Mouse (Mus musculus) myocyte (in vitro differentiated cells): ENCODE results near the gene Marveld3. TPM values are rescaled to one million over a fixed set of nuclear protein-coding genes. Genes with fewer than 3 reads are reported as not detected.

ENCODE experiments used
- H3K27me3 ChIP-seq: one replicate; pipeline ENCODE4 v1.6.1; 2011; ENCODE audit not compliant: control insufficient read depth, insufficient read depth, insufficient read length
- H3K36me3 ChIP-seq: one replicate; pipeline ENCODE4 v1.6.1; 2011; ENCODE audit not compliant: control insufficient read depth, insufficient read depth
- H3K4me2 ChIP-seq: one replicate; pipeline ENCODE4 v1.6.1; 2011; ENCODE audit warnings: low read depth, control low read depth
- H3K4me3 ChIP-seq: one replicate; pipeline ENCODE4 v1.5.1; 2011; ENCODE audit warnings: mild to moderate bottlenecking, control low read depth, moderate library complexity
- H3K79me2 ChIP-seq: one replicate; pipeline ENCODE4 v1.6.1; 2011; ENCODE audit not compliant: control insufficient read depth, insufficient read depth
- H3ac ChIP-seq: one replicate; pipeline ENCODE4 v1.6.1; 2011; ENCODE audit not compliant: control insufficient read depth, insufficient read length
- CEBPB ChIP-seq: IDR thresholded peaks from 2 replicates; pipeline ENCODE4 v1.6.1; 2011; ENCODE audit warnings: mild to moderate bottlenecking, moderate library complexity; ENCODE audit not compliant: poor library complexity, insufficient read depth, severe bottlenecking
- E2F4 ChIP-seq: IDR thresholded peaks from one replicate; pipeline ENCODE4 v1.6.1; 2011; ENCODE audit warnings: mild to moderate bottlenecking, control low read depth, moderate library complexity; ENCODE audit not compliant: insufficient read depth
- MAX ChIP-seq: IDR thresholded peaks from one replicate; pipeline ENCODE4 v1.6.1; 2011; ENCODE audit warnings: low read depth, mild to moderate bottlenecking, control low read depth
- MYOD1 ChIP-seq, 3 experiments: IDR thresholded peaks; one replicate each; pipeline ENCODE4 v1.6.1; 2011; ENCODE audit warnings: control low read depth in 2 of 3, low read depth in 2 of 3, mild to moderate bottlenecking in 2 of 3, moderate library complexity in 1 of 3; ENCODE audit not compliant: insufficient read length in 2 of 3, control insufficient read depth in 1 of 3
- MYOG ChIP-seq, 3 experiments: IDR thresholded peaks; one replicate each; pipeline ENCODE4 v1.6.1; 2011; ENCODE audit warnings: control low read depth in 2 of 3, low read depth in 2 of 3, mild to moderate bottlenecking in 2 of 3; ENCODE audit not compliant: insufficient read length in 2 of 3, control insufficient read depth in 1 of 3, insufficient read depth in 1 of 3
- POLR2A ChIP-seq: IDR thresholded peaks from one replicate; pipeline ENCODE4 v1.6.1; 2011; ENCODE audit warnings: low read depth, mild to moderate bottlenecking, control low read depth, moderate library complexity; ENCODE audit not compliant: insufficient read length
- POLR2AphosphoS2 ChIP-seq: IDR thresholded peaks from one replicate; pipeline ENCODE4 v1.6.1; 2011; ENCODE audit warnings: low read depth, control low read depth; ENCODE audit not compliant: insufficient read length
- REST ChIP-seq: IDR thresholded peaks from one replicate; pipeline ENCODE4 v1.6.1; 2011; ENCODE audit warnings: mild to moderate bottlenecking, control low read depth, moderate library complexity; ENCODE audit not compliant: insufficient read depth, insufficient read length
- SRF ChIP-seq: IDR thresholded peaks from one replicate; pipeline ENCODE4 v1.6.1; 2011; ENCODE audit warnings: low read depth; ENCODE audit not compliant: control insufficient read depth, insufficient read length
- TCF12 ChIP-seq: IDR thresholded peaks from one replicate; pipeline ENCODE4 v1.6.1; 2011; ENCODE audit warnings: mild to moderate bottlenecking, control low read depth; ENCODE audit not compliant: poor library complexity, insufficient read depth, severe bottlenecking
- TCF3 ChIP-seq: IDR thresholded peaks from one replicate; pipeline ENCODE4 v1.6.1; 2011; ENCODE audit warnings: low read depth, control low read depth; ENCODE audit not compliant: insufficient read length
- USF1 ChIP-seq: IDR thresholded peaks from one replicate; pipeline ENCODE4 v1.6.1; 2011; ENCODE audit warnings: low read depth, mild to moderate bottlenecking, control low read depth, moderate library complexity
- polyA plus RNA-seq: library from polyadenylated mRNA; unstranded; fragments of >200 nt; fragmentation: generic; extraction: Trizol; gene quantifications from one replicate; pipeline ENCODE4 v1.2.1, GENCODE M21; 2012; ENCODE audit warnings: missing spikeins

The Marveld3 gene
- polyA plus RNA-seq, 1 experiment, result 0.04 TPM

GRCm38 (mm10) chr8:109906907-109907306, 55.1 kb downstream of the Marveld3 start:
- Histone ChIP-seq H3K27me3 (no peaks in the 10 kb centered on the region), H3K36me3 (peaks cover 15% of the 10 kb centered on the region)
- TF ChIP-seq MYOD1 (IDR thresholded peaks at IDR 0.05; ENCODE audit: control insufficient read depth in 1 of 3, insufficient read length in 2 of 3, low read depth in 2 of 3), result no peak
- no peak for TF ChIP-seq POLR2AphosphoS2
- TF ChIP-seq REST, result no peak
- no peak for TF ChIP-seq CEBPB
- TF ChIP-seq SRF, result no peak
- no peak for TF ChIP-seq USF1
- no peak for TF ChIP-seq MAX
- no peak for TF ChIP-seq POLR2A
- no peak for TF ChIP-seq TCF12
- TF ChIP-seq MYOG (IDR thresholded peaks at IDR 0.05; ENCODE audit: control insufficient read depth in 1 of 3, insufficient read depth in 1 of 3, insufficient read length in 2 of 3, low read depth in 2 of 3), result no peak
- no peak for TF ChIP-seq E2F4
- TF ChIP-seq TCF3, result no peak

DNA sequence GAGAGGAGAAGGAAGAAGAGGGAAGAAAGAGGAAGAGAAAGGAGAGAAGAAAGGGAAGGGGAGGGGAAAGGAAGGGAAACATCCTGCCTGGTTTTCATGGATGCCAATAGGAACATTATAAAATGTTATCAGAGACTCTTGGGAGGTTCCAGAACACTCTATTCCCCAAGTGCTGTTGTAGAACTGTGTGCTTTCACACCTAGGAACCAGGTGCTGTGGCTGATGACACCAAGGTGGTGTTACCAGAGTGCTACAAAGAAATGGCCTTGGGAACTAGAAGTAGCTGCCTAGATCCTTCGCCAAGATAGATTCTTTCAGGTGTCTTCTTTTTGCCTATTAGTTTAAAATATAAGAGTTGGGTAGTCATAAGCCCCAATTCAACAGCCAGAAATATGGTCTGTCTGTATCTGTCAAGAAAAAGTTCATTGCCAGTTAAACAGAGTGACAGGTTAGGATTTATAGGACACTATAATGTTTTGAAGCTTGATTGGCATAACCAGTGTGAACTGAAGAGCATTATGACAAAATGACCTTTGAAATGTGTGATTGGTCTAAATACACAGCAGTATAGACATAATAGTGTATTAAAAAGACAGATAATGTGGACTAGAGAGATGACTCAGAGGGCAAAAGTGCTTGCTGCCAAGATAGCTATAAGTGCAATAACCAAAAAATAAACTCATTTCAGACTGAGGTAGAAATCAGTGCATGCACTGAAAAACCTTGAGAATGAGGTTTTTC, 56.9 kb downstream of the Marveld3 start:
- Histone ChIP-seq H3K36me3 (peaks cover 15% of the 10 kb centered on the region), H3K4me2 (no peak overlapping the region), H3K4me3 (no peak overlapping the region), H3ac (no peak overlapping the region), H3K27me3 (no peaks in the 10 kb centered on the region), H3K79me2 (no peaks in the 10 kb centered on the region)
- no peak for TF ChIP-seq MYOD1 (IDR thresholded peaks at IDR 0.05; ENCODE audit: control insufficient read depth in 1 of 3, insufficient read length in 2 of 3, low read depth in 2 of 3)
- TF ChIP-seq SRF, result no peak
- no peak for TF ChIP-seq USF1
- no peak for TF ChIP-seq REST
- no peak for TF ChIP-seq POLR2AphosphoS2
- TF ChIP-seq E2F4, result no peak
- no peak for TF ChIP-seq MAX
- TF ChIP-seq POLR2A, result no peak
- TF ChIP-seq TCF12, result no peak
- no peak for TF ChIP-seq MYOG (IDR thresholded peaks at IDR 0.05; ENCODE audit: control insufficient read depth in 1 of 3, insufficient read depth in 1 of 3, insufficient read length in 2 of 3, low read depth in 2 of 3)
- no peak for TF ChIP-seq TCF3
- no peak for TF ChIP-seq CEBPB

More at GRCm38 (mm10) chr8:109906907-109907306, 55.1 kb downstream of the Marveld3 start:
- Histone ChIP-seq H3K4me3 (no peak overlapping the region), H3ac (no peak overlapping the region), H3K79me2 (no peaks in the 10 kb centered on the region), H3K4me2 (no peak overlapping the region)

DNA sequence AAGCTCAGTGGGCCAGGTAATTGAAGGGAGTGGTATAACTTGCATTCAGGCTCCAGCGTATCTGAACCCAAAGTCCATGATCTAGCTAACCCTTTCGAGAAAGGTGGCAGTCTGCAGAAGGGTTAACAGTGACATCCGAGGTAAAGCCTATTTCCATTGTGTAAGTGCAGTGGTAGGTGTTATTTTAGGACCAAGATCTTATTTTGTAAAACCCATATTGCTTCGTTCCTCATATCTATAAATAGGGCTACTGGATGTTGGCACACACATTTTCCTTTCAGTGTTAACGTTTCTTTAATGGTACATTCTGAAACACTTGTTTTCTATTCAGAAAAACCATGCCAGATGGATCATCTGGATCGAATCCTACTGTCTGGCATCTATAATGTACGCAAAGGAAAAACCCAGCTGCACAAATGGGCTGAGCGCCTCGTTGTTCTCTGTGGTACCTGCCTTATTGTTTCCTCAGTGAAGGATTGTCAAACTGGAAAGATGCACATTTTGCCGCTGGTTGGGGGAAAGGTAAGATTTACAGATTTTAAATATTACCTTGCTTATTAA, 58.0 kb downstream of the Marveld3 start:
- TF ChIP-seq E2F4 (no peak), TCF12 (no peak), CEBPB (no peak), TCF3 (no peak), REST (no peak), SRF (no peak), POLR2A (no peak)
- Histone ChIP-seq H3K27me3 (no peaks in the 10 kb centered on the region), H3K4me3 (no peak overlapping the region), H3K36me3 (peaks cover 9% of the 10 kb centered on the region), H3K79me2 (no peaks in the 10 kb centered on the region), H3ac (no peak overlapping the region), H3K4me2 (no peak overlapping the region)

- no peaks in the 10 kb centered on the region for H3K27me3 ChIP-seq
- no peak overlapping the region for H3K4me2 ChIP-seq
- TF ChIP-seq MYOD1 (IDR thresholded peaks at IDR 0.05; ENCODE audit: control insufficient read depth in 1 of 3, insufficient read length in 2 of 3, low read depth in 2 of 3), result no peak
- TF ChIP-seq USF1, result no peak
- no peak for TF ChIP-seq E2F4
- no peak for TF ChIP-seq SRF
- TF ChIP-seq MAX, result no peak
- TF ChIP-seq CEBPB, result no peak
- no peak for TF ChIP-seq TCF3
- TF ChIP-seq MYOG (IDR thresholded peaks at IDR 0.05; ENCODE audit: control insufficient read depth in 1 of 3, insufficient read depth in 1 of 3, insufficient read length in 2 of 3, low read depth in 2 of 3), result no peak
- TF ChIP-seq POLR2AphosphoS2, result no peak
- no peak for TF ChIP-seq REST
- no peak overlapping the region for H3ac ChIP-seq
- H3K4me3 ChIP-seq, result no peak overlapping the region
- H3K79me2 ChIP-seq, result no peaks in the 10 kb centered on the region
- H3K36me3 ChIP-seq, result peaks cover 2% of the 10 kb centered on the region
These were observed 59.6 kb downstream of the Marveld3 start for GRCm38 (mm10) chr8:109902379-109902778.

Other genes starting within 250 kb of the Marveld3 start
- 11.0 TPM for gene Atxn1l, start 224.5 kb downstream of the Marveld3 start, polyA plus RNA-seq
- 21.1 TPM for gene Ap1g1, start 183.6 kb downstream of the Marveld3 start, polyA plus RNA-seq
- 1.7 TPM for gene Phlpp2, start 93.7 kb downstream of the Marveld3 start, polyA plus RNA-seq
- not detected for gene Tat, start 28.2 kb upstream of the Marveld3 start, polyA plus RNA-seq
- not detected for gene Chst4, start 77.5 kb upstream of the Marveld3 start, polyA plus RNA-seq
- gene Zfp612, start 117.5 kb upstream of the Marveld3 start, polyA plus RNA-seq, result not detected
- gene Gm21964, start 139.0 kb upstream of the Marveld3 start, polyA plus RNA-seq, result not detected
- not detected for gene Gm17720, start 140.6 kb upstream of the Marveld3 start, polyA plus RNA-seq
- not detected for gene Calb2, start 206.0 kb upstream of the Marveld3 start, polyA plus RNA-seq